Mouse (Mus musculus): ENCODE measurements at regions not wholly inside any gene's neighbourhood (a gene's known extent, or its start where the extent isn't known, plus 50 kb on each side); places are given as distances from the start of the nearest gene placed in this dataset.

DNA sequence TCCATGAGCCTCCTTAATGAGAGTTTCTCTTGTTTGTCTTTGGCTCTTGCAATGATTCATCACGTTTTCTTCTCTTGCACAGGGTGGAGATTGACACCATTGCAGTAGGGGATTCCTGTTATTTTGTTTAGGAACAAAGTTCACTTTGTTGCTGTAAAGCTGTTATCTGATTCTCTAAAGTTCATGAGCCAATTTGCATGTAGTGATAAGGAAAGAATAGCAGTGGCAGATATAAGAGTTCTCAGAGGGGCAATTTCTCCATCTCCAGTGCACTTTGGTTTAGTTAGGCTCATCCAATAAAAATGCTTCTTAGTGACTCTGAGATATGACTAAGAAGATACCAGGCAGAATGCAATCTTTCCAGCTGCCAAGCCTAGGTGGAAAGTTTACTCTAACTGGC, 267.8 kb upstream of the Rag2 start:
- H3K4me3 ChIP-seq (replicated peaks; ENCODE audit: low read length) = no peak overlapping the region
- no peaks in the 10 kb centered on the region for H3K9me3 ChIP-seq (ENCODE audit: low read length)
- H3K27me3 ChIP-seq (ENCODE audit: insufficient read depth, low read length) = no peaks in the 10 kb centered on the region
- no peaks in the 10 kb centered on the region for H3K4me1 ChIP-seq (replicated peaks; ENCODE audit: low read depth, low read length)
- TF ChIP-seq POU5F1 (IDR thresholded peaks at IDR 0.05; ENCODE audit: borderline replicate concordance, low read length) (no peak), NANOG (IDR thresholded peaks at IDR 0.05; ENCODE audit: borderline replicate concordance, low read length) (no peak), CTCF (conservative IDR thresholded peaks at IDR 0.05; ENCODE audit: low read length) (no peak)
- H3K36me3 ChIP-seq (ENCODE audit: insufficient read depth, low read length) = no peaks in the 10 kb centered on the region

DNA sequence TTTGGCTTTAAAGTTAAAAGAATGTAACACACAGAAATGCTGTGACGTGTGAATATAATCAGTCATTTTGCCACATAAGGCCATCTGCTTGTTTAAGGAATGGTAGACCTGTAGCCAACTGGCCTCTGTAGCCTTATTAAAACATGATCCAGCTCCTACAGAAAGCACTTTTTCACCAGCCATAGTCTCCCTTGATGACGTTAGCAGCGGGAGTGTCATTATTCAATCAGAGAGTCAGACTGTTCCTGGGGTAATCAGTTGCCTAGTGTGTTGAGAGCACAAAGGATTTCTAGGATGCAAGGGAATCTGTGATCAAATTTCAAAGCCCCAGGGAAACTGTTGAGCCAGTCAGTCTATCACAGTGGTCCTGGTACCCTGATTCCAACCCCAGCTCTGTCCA, 260.3 kb upstream of the Rag2 start:
- no peaks in the 10 kb centered on the region for H3K27me3 ChIP-seq (ENCODE audit: insufficient read depth, low read length)

DNA sequence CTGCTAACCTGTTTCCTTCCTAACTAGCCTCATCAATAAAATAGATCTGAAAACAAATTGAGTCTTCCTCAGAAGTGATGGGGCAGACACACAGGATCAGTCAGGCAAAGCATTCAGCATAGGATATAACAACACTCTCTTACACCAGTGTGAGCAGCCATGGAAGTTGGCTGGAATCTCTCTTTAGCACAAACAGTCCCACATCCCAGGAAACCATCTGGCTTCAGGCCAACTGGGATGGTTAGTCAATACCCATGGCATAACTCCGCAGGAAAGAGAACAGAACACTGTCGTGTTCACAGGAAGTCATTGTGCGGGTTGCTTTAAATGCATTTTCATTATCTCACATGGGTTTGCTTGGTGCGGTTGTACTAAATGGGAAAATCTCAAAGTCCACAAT, 256.2 kb upstream of the Rag2 start:
- H3K4me3 ChIP-seq (replicated peaks; ENCODE audit: low read length) = no peak overlapping the region
- H3K27me3 ChIP-seq (ENCODE audit: insufficient read depth, low read length) = no peaks in the 10 kb centered on the region
- no peak for TF ChIP-seq NANOG (IDR thresholded peaks at IDR 0.05; ENCODE audit: borderline replicate concordance, low read length)
- H3K36me3 ChIP-seq (ENCODE audit: insufficient read depth, low read length) = no peaks in the 10 kb centered on the region
- peaks cover under 1% of the 10 kb centered on the region; the same call in 1 of the 2 replicates for H3K4me1 ChIP-seq (replicated peaks; ENCODE audit: low read depth, low read length)
- no peaks in the 10 kb centered on the region for H3K9me3 ChIP-seq (ENCODE audit: low read length)

More for the DNA sequence above, 260.3 kb upstream of the Rag2 start:
- no peak overlapping the region for H3K4me3 ChIP-seq (replicated peaks; ENCODE audit: low read length)
- TF ChIP-seq NANOG (IDR thresholded peaks at IDR 0.05; ENCODE audit: borderline replicate concordance, low read length) (no peak), POU5F1 (IDR thresholded peaks at IDR 0.05; ENCODE audit: borderline replicate concordance, low read length) (no peak), CTCF (conservative IDR thresholded peaks at IDR 0.05; ENCODE audit: low read length) (no peak)
- peaks cover 4% of the 10 kb centered on the region; the same call in 1 of the 2 replicates for H3K4me1 ChIP-seq (replicated peaks; ENCODE audit: low read depth, low read length)
- no peaks in the 10 kb centered on the region for H3K9me3 ChIP-seq (ENCODE audit: low read length)
- no peaks in the 10 kb centered on the region for H3K36me3 ChIP-seq (ENCODE audit: insufficient read depth, low read length)

DNA sequence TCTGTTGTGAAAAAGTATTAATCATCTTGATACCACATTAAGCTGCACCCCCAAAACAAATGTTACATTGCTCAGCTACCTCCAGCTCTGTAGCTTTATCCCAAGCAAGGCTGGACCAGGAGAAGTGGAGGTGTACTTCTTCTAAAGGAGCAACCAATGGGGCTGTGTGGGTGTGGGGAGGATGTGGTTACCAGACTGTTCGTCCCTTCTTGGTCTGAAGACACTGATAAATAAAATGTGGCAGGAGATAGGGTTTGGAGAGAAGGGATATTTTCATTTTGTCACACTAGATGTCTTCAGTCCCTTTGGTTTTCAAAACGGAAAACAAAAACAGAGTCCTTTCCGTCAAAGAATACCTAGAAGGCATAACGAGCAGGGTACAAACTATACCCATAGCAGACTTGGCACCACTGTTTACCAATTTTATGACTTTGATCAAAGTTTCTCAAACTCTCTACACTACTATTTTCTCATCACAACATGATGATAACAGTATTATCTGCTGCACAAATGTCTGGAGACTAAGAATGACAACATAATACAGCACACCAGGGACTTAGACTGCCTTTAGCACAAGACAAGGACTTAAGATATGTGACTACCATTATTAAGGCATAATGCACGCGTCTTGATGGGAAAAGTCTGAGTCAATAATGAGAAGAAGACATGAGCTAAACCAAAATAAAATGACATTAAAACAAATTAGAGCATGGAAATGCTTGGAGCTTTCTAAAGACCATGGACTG, 253.4 kb upstream of the Rag2 start:
- Histone ChIP-seq H3K4me3 (replicated peaks; ENCODE audit: low read length) (no peak overlapping the region), H3K9me3 (ENCODE audit: low read length) (no peaks in the 10 kb centered on the region), H3K27me3 (ENCODE audit: insufficient read depth, low read length) (no peaks in the 10 kb centered on the region), H3K4me1 (replicated peaks; ENCODE audit: low read depth, low read length) (no peaks in the 10 kb centered on the region), H3K36me3 (ENCODE audit: insufficient read depth, low read length) (no peaks in the 10 kb centered on the region)
- TF ChIP-seq CTCF (conservative IDR thresholded peaks at IDR 0.05; ENCODE audit: low read length) = no peak
- TF ChIP-seq POU5F1 (IDR thresholded peaks at IDR 0.05; ENCODE audit: borderline replicate concordance, low read length) = no peak

DNA sequence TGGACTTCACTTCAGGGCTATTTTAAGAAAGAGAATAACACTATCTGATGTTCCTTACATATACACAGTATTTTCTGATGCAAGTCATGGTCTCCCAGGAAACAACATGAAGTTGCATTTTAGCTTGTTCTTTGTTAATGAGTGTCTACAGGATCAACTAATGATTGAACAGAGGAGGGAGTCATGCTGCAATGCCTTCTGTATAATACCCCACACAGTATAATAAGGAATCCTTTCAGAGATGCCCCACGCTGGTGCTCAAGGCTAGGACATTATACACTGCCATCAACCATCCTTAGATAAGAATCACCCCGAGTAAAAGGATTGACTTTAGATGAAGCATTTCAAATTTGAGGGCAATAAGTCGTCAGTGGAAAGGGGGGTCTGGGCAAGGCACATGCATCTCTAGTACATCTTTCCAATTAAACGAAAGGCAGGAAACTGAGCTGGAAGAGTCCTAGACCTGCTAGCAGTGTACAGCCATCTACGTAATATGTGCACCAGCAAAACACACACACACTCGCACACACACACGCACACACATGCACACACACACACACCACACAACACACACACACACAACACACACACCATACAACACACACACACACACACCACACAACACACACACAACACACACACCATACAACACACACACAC, 252.6 kb upstream of the Rag2 start:
- H3K36me3 ChIP-seq (ENCODE audit: insufficient read depth, low read length) = no peaks in the 10 kb centered on the region
- TF ChIP-seq NANOG (IDR thresholded peaks at IDR 0.05; ENCODE audit: borderline replicate concordance, low read length) (no peak), CTCF (conservative IDR thresholded peaks at IDR 0.05; ENCODE audit: low read length) (no peak), POU5F1 (IDR thresholded peaks at IDR 0.05; ENCODE audit: borderline replicate concordance, low read length) (no peak)

DNA sequence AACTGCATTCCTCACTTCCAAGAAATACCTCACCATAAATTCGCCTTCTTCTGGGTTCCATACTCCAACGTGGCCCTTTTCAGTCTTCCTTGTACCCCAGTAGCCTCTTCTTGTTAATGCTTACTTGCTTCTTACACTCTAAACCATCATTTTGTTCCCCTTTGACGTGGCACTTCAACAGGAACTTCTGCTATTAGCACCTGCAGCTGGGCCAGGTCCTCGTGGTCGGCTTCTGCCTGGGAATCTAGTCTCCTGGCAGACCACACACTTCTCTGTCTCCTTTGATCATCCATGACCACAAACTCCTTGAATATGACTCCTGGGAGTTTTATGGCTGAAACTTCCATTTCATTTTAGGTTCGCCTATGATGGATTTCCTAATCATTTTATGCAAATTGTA, 243.9 kb upstream of the Rag2 start:
- no peak for TF ChIP-seq POU5F1 (IDR thresholded peaks at IDR 0.05; ENCODE audit: borderline replicate concordance, low read length)
- TF ChIP-seq NANOG (IDR thresholded peaks at IDR 0.05; ENCODE audit: borderline replicate concordance, low read length) = no peak
- TF ChIP-seq CTCF (conservative IDR thresholded peaks at IDR 0.05; ENCODE audit: low read length) = no peak
- no peaks in the 10 kb centered on the region for H3K27me3 ChIP-seq (ENCODE audit: insufficient read depth, low read length)

More for the DNA sequence above, 252.6 kb upstream of the Rag2 start:
- Histone ChIP-seq H3K27me3 (ENCODE audit: insufficient read depth, low read length) (no peaks in the 10 kb centered on the region), H3K9me3 (ENCODE audit: low read length) (no peaks in the 10 kb centered on the region), H3K4me1 (replicated peaks; ENCODE audit: low read depth, low read length) (no peaks in the 10 kb centered on the region), H3K4me3 (replicated peaks; ENCODE audit: low read length) (no peak overlapping the region)

DNA sequence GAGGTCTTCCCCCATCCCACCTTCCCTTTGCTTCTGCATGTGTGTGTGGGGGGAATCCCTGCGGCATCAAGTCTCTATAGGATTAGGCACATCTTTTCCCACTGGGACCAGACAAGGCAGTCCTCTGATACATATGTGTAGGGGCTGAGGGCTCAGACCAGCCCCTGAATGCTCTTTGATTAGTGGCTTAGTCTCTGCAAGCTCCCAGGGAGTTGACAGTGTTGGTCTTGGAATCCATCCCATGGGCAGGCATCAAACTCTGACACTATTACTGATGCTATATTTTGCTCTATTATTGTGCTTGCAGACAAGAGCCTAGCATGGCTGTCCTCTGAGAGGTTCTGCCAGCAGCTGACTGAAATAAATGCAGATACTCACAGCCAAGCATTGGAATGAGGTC, 209.5 kb upstream of the Rag2 start:
- Histone ChIP-seq H3K27me3 (ENCODE audit: insufficient read depth, low read length) (no peaks in the 10 kb centered on the region), H3K4me3 (replicated peaks; ENCODE audit: low read length) (no peak overlapping the region), H3K9me3 (ENCODE audit: low read length) (no peaks in the 10 kb centered on the region), H3K36me3 (ENCODE audit: insufficient read depth, low read length) (no peaks in the 10 kb centered on the region), H3K4me1 (replicated peaks; ENCODE audit: low read depth, low read length) (no peaks in the 10 kb centered on the region)
- TF ChIP-seq CTCF (conservative IDR thresholded peaks at IDR 0.05; ENCODE audit: low read length) = no peak
- TF ChIP-seq NANOG (IDR thresholded peaks at IDR 0.05; ENCODE audit: borderline replicate concordance, low read length) = no peak
- no peak for TF ChIP-seq POU5F1 (IDR thresholded peaks at IDR 0.05; ENCODE audit: borderline replicate concordance, low read length)

More for the DNA sequence above, 243.9 kb upstream of the Rag2 start:
- Histone ChIP-seq H3K36me3 (ENCODE audit: insufficient read depth, low read length) (no peaks in the 10 kb centered on the region), H3K4me3 (replicated peaks; ENCODE audit: low read length) (no peak overlapping the region), H3K4me1 (replicated peaks; ENCODE audit: low read depth, low read length) (no peaks in the 10 kb centered on the region), H3K9me3 (ENCODE audit: low read length) (no peaks in the 10 kb centered on the region)

DNA sequence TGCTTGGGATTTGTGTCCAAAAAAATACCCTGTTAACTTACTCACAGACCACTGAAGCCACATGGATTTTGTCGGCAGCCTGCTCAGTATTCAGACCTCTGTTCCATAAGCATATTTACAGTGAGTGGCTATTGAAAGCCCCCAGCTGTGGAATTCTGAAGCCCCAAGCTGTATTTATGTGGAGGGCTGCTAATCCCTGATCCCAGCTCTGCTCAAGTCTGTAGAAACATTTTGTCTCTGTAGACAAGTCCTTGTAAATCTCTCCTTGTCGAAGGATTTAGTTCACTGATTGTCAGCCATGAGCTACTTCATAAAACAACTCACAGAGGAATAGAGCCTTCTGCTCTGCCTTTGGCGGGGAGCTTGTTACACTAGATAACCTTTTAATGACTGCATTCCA, 207.8 kb upstream of the Rag2 start:
- Histone ChIP-seq H3K36me3 (ENCODE audit: insufficient read depth, low read length) (no peaks in the 10 kb centered on the region), H3K4me1 (replicated peaks; ENCODE audit: low read depth, low read length) (no peaks in the 10 kb centered on the region), H3K4me3 (replicated peaks; ENCODE audit: low read length) (no peak overlapping the region), H3K27me3 (ENCODE audit: insufficient read depth, low read length) (no peaks in the 10 kb centered on the region), H3K9me3 (ENCODE audit: low read length) (no peaks in the 10 kb centered on the region)
- TF ChIP-seq POU5F1 (IDR thresholded peaks at IDR 0.05; ENCODE audit: borderline replicate concordance, low read length) = no peak
- no peak for TF ChIP-seq CTCF (conservative IDR thresholded peaks at IDR 0.05; ENCODE audit: low read length)
- TF ChIP-seq NANOG (IDR thresholded peaks at IDR 0.05; ENCODE audit: borderline replicate concordance, low read length) = no peak

Measured in E14TG2a.4 (cell line).